Comparison of ENCODE assay signal across 27 mouse cellular contexts in the genomic region with DNA sequence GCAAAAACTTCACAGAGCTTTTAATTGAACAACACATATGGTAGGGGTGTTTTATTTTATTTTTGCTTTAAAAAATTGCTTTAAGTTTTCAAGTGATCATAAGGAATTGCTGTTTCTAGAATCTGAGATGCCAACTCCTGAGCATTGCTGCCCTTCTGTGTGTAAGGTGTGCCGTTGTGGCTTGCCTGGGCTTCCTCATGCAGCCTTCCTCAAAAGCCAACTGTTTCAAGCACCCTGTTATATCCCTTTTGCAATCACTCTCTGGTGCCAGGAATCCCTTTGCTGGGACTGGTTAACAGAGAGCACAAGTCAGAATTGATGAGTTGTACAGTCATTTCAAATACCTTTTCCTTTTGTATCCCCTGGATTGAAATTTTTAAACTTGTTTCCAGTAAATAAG.
DNase-seq lines count a peak whose midpoint lies in the region; ATAC-seq and TF ChIP-seq lines count a peak whose summit lies in the region.
"Had no signal": no experiment of that assay in that cellular context is flagged by ENCODE, and none has a peak within 500 bp of the region (broad histone marks: within the 10 kb centered on the region; RNA-seq: fewer than 3 reads in every experiment).

No protein-coding gene starts in this region.

- H3K27ac ChIP-seq in liver, embryonic 11.5 days (ENCODE audit: low read depth, low read length), result no peak overlapping the region
- H3K27ac ChIP-seq: embryonic facial prominence, embryonic 13.5 days; embryonic facial prominence, embryonic 15.5 days; forebrain, embryonic 10.5 days; forebrain, embryonic 13.5 days; forebrain, embryonic 15.5 days had no signal

- H3K9ac ChIP-seq in liver, embryonic 11.5 days (ENCODE audit: low read depth, low read length), result no peak overlapping the region
- H3K9ac ChIP-seq: embryonic facial prominence, embryonic 13.5 days; embryonic facial prominence, embryonic 15.5 days; forebrain, embryonic 13.5 days; forebrain, embryonic 15.5 days; forebrain, postnatal 0 days had no signal

- intact Hi-C loops in left cerebral cortex, postnatal 36 days (cut with DNase I), result no loop called here

- no peak for TF ChIP-seq POLR2A in lung, adult 2 months (IDR thresholded peaks at IDR 0.05; ENCODE audit: borderline replicate concordance, extremely low read depth, low read depth, low read length)

- WGBS in lung, adult 2 months, result 44% methylated on average over 1 of the region's 1 CpGs
- 73% methylated on average over 1 of the region's 1 CpGs for WGBS in liver, embryonic 11.5 days

- no peaks in the 10 kb centered on the region for H3K27me3 ChIP-seq in liver, embryonic 11.5 days (replicated peaks; ENCODE audit: control insufficient read depth, insufficient read depth, low read length)
- H3K27me3 ChIP-seq: embryonic facial prominence, embryonic 13.5 days; embryonic facial prominence, embryonic 15.5 days; forebrain, embryonic 13.5 days; forebrain, embryonic 15.5 days; Patski had no signal

- peak; percentile 47 to 51; a peak in 1 of 4 replicates for ATAC-seq in hematopoietic stem cell, adult 5-6 weeks (replicated peaks in 1 of 2; ENCODE audit: insufficient read depth in 1 of 2, low FRiP score in 2 of 2, low TSS enrichment in 1 of 2, low read depth in 1 of 2, poor library complexity in 2 of 2, severe bottlenecking in 2 of 2)
- peak; percentile 64 for ATAC-seq in megakaryocyte progenitor cell, adult 5-6 weeks (replicated peaks; ENCODE audit: poor library complexity)
- ATAC-seq in liver, embryonic 11.5 days (replicated peaks; ENCODE audit: low FRiP score), result no peak
- ATAC-seq: activated CD4-positive, CD25-positive, alpha-beta regulatory T cell, adult 4 months; forebrain, embryonic 13.5 days; forebrain, embryonic 15.5 days; forebrain, postnatal 0 days; Patski had no signal

- TF ChIP-seq CTCF in lung, adult 2 months (IDR thresholded peaks at IDR 0.05; ENCODE audit: insufficient read depth, low read length), result no peak

- H3K4me2 ChIP-seq in liver, embryonic 11.5 days, result no peak overlapping the region
- H3K4me2 ChIP-seq: embryonic facial prominence, embryonic 13.5 days; embryonic facial prominence, embryonic 15.5 days; forebrain, embryonic 13.5 days; forebrain, embryonic 15.5 days had no signal

- DNase-seq in lung, postnatal 36 days, result peak; percentile 17
- DNase-seq in lung, adult 2 months, result no peak
- peak; percentile 43 for DNase-seq in adipocyte (ENCODE audit: low spot score)
- no peak for DNase-seq in frontal cortex, adult 2 months (ENCODE audit: extremely low spot score in 1 of 2, low spot score in 1 of 2)
- no peak for DNase-seq in liver, embryonic 11.5 days (ENCODE audit: low spot score)
- DNase-seq in left cerebral cortex, postnatal 36 days (ENCODE audit: low spot score in 2 of 2), result no peak
- DNase-seq: adrenal gland, adult 2 months; adrenal gland, postnatal 10 days; adrenal gland, postnatal 25 days; cerebellum, adult 11 months; cerebellum, adult 18-20 months; cerebellum, adult 8-10 months; cerebellum, adult 9-11 months; cerebellum, postnatal 14 days; cerebellum, postnatal 36 days; embryo, embryonic 11 days; forebrain, postnatal 0 days had no signal

- no peaks in the 10 kb centered on the region for H3K36me3 ChIP-seq in liver, embryonic 11.5 days (ENCODE audit: control insufficient read depth, insufficient read depth, low read length)
- H3K36me3 ChIP-seq: forebrain, embryonic 15.5 days had no signal

- H3K9me3 ChIP-seq in liver, embryonic 11.5 days (ENCODE audit: control insufficient read depth, low read length), result no peaks in the 10 kb centered on the region
- H3K9me3 ChIP-seq: embryonic facial prominence, embryonic 13.5 days; embryonic facial prominence, embryonic 15.5 days; forebrain, embryonic 10.5 days; forebrain, embryonic 13.5 days; forebrain, embryonic 15.5 days had no signal

- no peak overlapping the region for H3K4me3 ChIP-seq in lung, adult 2 months (replicated peaks; ENCODE audit: extremely low read depth, low read depth, low read length)
- no peak overlapping the region for H3K4me3 ChIP-seq in liver, embryonic 11.5 days (ENCODE audit: low read depth, low read length)
- H3K4me3 ChIP-seq: embryonic facial prominence, embryonic 13.5 days; embryonic facial prominence, embryonic 15.5 days; erythroblast, embryonic 14.5 days; forebrain, embryonic 10.5 days; forebrain, embryonic 13.5 days; forebrain, embryonic 15.5 days had no signal

- H3K4me1 ChIP-seq in lung, adult 2 months (ENCODE audit: control insufficient read depth, insufficient read depth, low read length), result peaks cover 3% of the 10 kb centered on the region; the same call in 1 of the 2 replicates
- peaks cover 15% of the 10 kb centered on the region; the same call in 1 of the 2 replicates for H3K4me1 ChIP-seq in liver, embryonic 11.5 days (replicated peaks; ENCODE audit: control insufficient read depth, insufficient read depth, low read length)
- H3K4me1 ChIP-seq: embryonic facial prominence, embryonic 13.5 days; embryonic facial prominence, embryonic 15.5 days; forebrain, embryonic 15.5 days had no signal

Comparison
In these comparisons a context has a peak if more than half of its experiments do, and no peak if none do; other contexts are left out.
1. DNase-seq: peak in lung, postnatal 36 days (single experiment) and adipocyte (single experiment); none in lung, adult 2 months (single experiment), frontal cortex, adult 2 months (0 of 2), liver, embryonic 11.5 days (single experiment) and left cerebral cortex, postnatal 36 days (0 of 2).